Mouse (Mus musculus): ENCODE results near the gene Senp5. TPM values are rescaled to one million over a fixed set of nuclear protein-coding genes. Genes with fewer than 3 reads are reported as not detected.

Gene Senp5
- polyA plus RNA-seq, 1 experiment from 2014 or later: 3.7 TPM

- Histone ChIP-seq H3K9ac (replicated peaks) (no peak overlapping the region), H3K9me3 (ENCODE audit: low read length) (no peaks in the 10 kb centered on the region), H3K27me3 (ENCODE audit: insufficient read depth, low read length) (peaks cover 29% of the 10 kb centered on the region), H3K4me2 (ENCODE audit: low read depth, low read length) (no peak overlapping the region), H3K4me1 (ENCODE audit: insufficient read depth) (peaks cover 16% of the 10 kb centered on the region), H3K27ac (ENCODE audit: low read depth) (no peak overlapping the region), H3K4me3 (ENCODE audit: low read depth, low read length) (no peak overlapping the region), H3K36me3 (replicated peaks; ENCODE audit: insufficient read depth, low read length) (no peaks in the 10 kb centered on the region)
- no peak for TF ChIP-seq CTCF (IDR thresholded peaks at IDR 0.05; ENCODE audit: low read depth)
- TF ChIP-seq EP300 (IDR thresholded peaks at IDR 0.05; ENCODE audit: low read depth): no peak
- ATAC-seq (no peak), DNase-seq (no peak)
- WGBS (ENCODE audit: insufficient replicate concordance): 69% methylated on average over 17 of the region's 17 CpGs
Measured at GRCm38 (mm10) chr16:31931330-31931729, 71.8 kb downstream of the Senp5 start.

- H3K4me3 ChIP-seq (ENCODE audit: low read depth, low read length): no peak overlapping the region
- ATAC-seq: no peak
- 75% methylated on average over 5 of the region's 5 CpGs for WGBS (ENCODE audit: insufficient replicate concordance)
Measured at GRCm38 (mm10) chr16:31927412-31927811, 75.7 kb downstream of the Senp5 start.

GRCm38 (mm10) chr16:31926547-31927182 lies 76.4 kb downstream of the Senp5 start:
- no peak overlapping the region for H3K9ac ChIP-seq (replicated peaks)
- H3K4me1 ChIP-seq (ENCODE audit: insufficient read depth): no peaks in the 10 kb centered on the region
- no peaks in the 10 kb centered on the region for H3K9me3 ChIP-seq (ENCODE audit: low read length)
- no peak overlapping the region for H3K4me3 ChIP-seq (ENCODE audit: low read depth, low read length)
- H3K4me2 ChIP-seq (ENCODE audit: low read depth, low read length): no peak overlapping the region
- no peak for TF ChIP-seq EP300 (IDR thresholded peaks at IDR 0.05; ENCODE audit: low read depth)
- DNase-seq (no peak), ATAC-seq (no peak)
- WGBS (ENCODE audit: insufficient replicate concordance): 73% methylated on average over 13 of the region's 13 CpGs
- no peak overlapping the region for H3K27ac ChIP-seq (ENCODE audit: low read depth)
- no peaks in the 10 kb centered on the region for H3K27me3 ChIP-seq (ENCODE audit: insufficient read depth, low read length)
- H3K36me3 ChIP-seq (replicated peaks; ENCODE audit: insufficient read depth, low read length): no peaks in the 10 kb centered on the region

More at GRCm38 (mm10) chr16:31927412-31927811, 75.7 kb downstream of the Senp5 start:
- Histone ChIP-seq H3K9me3 (ENCODE audit: low read length) (no peaks in the 10 kb centered on the region), H3K27me3 (ENCODE audit: insufficient read depth, low read length) (no peaks in the 10 kb centered on the region), H3K36me3 (replicated peaks; ENCODE audit: insufficient read depth, low read length) (no peaks in the 10 kb centered on the region), H3K9ac (replicated peaks) (no peak overlapping the region), H3K27ac (ENCODE audit: low read depth) (no peak overlapping the region), H3K4me1 (ENCODE audit: insufficient read depth) (no peaks in the 10 kb centered on the region), H3K4me2 (ENCODE audit: low read depth, low read length) (no peak overlapping the region)
- TF ChIP-seq CTCF (IDR thresholded peaks at IDR 0.05; ENCODE audit: low read depth) (no peak), EP300 (IDR thresholded peaks at IDR 0.05; ENCODE audit: low read depth) (no peak)
- DNase-seq: no peak

GRCm38 (mm10) chr16:31926091-31926490 lies 77.0 kb downstream of the Senp5 start:
- Histone ChIP-seq H3K4me2 (ENCODE audit: low read depth, low read length) (no peak overlapping the region), H3K27ac (ENCODE audit: low read depth) (no peak overlapping the region), H3K9ac (replicated peaks) (no peak overlapping the region), H3K36me3 (replicated peaks; ENCODE audit: insufficient read depth, low read length) (no peaks in the 10 kb centered on the region), H3K9me3 (ENCODE audit: low read length) (no peaks in the 10 kb centered on the region), H3K27me3 (ENCODE audit: insufficient read depth, low read length) (no peaks in the 10 kb centered on the region), H3K4me3 (ENCODE audit: low read depth, low read length) (no peak overlapping the region), H3K4me1 (ENCODE audit: insufficient read depth) (no peaks in the 10 kb centered on the region)
- TF ChIP-seq CTCF (IDR thresholded peaks at IDR 0.05; ENCODE audit: low read depth) (no peak), EP300 (IDR thresholded peaks at IDR 0.05; ENCODE audit: low read depth) (no peak)
- WGBS (ENCODE audit: insufficient replicate concordance): 81% methylated on average over 6 of the region's 6 CpGs
- ATAC-seq (no peak), DNase-seq (no peak)

GRCm38 (mm10) chr16:31924368-31924767 lies 78.7 kb downstream of the Senp5 start:
- no peak for ATAC-seq
- H3K9me3 ChIP-seq (ENCODE audit: low read length): no peaks in the 10 kb centered on the region
- 67% methylated on average over 6 of the region's 6 CpGs for WGBS (ENCODE audit: insufficient replicate concordance)
- no peaks in the 10 kb centered on the region for H3K36me3 ChIP-seq (replicated peaks; ENCODE audit: insufficient read depth, low read length)
- H3K27me3 ChIP-seq (ENCODE audit: insufficient read depth, low read length): no peaks in the 10 kb centered on the region
- no peak overlapping the region for H3K27ac ChIP-seq (ENCODE audit: low read depth)
- TF ChIP-seq CTCF (IDR thresholded peaks at IDR 0.05; ENCODE audit: low read depth) (no peak), EP300 (IDR thresholded peaks at IDR 0.05; ENCODE audit: low read depth) (no peak)
- no peak for DNase-seq
- H3K4me1 ChIP-seq (ENCODE audit: insufficient read depth): no peaks in the 10 kb centered on the region
- no peak overlapping the region for H3K4me3 ChIP-seq (ENCODE audit: low read depth, low read length)
- H3K9ac ChIP-seq (replicated peaks): no peak overlapping the region
- no peak overlapping the region for H3K4me2 ChIP-seq (ENCODE audit: low read depth, low read length)

GRCm38 (mm10) chr16:31918248-31918724 lies 84.8 kb downstream of the Senp5 start:
- peak overlapping the region; percentile 51 for H3K9ac ChIP-seq (replicated peaks)
- peak; percentile 79 for ATAC-seq

More at GRCm38 (mm10) chr16:31918248-31918724, 84.8 kb downstream of the Senp5 start:
- Histone ChIP-seq H3K4me3 (ENCODE audit: low read depth, low read length) (peak overlapping the region; percentile 27; the same call in 1 of the 2 replicates), H3K27me3 (ENCODE audit: insufficient read depth, low read length) (no peaks in the 10 kb centered on the region), H3K4me1 (ENCODE audit: insufficient read depth) (no peaks in the 10 kb centered on the region), H3K36me3 (replicated peaks; ENCODE audit: insufficient read depth, low read length) (no peaks in the 10 kb centered on the region), H3K4me2 (ENCODE audit: low read depth, low read length) (peak overlapping the region; percentile 66), H3K27ac (ENCODE audit: low read depth) (no peak overlapping the region), H3K9me3 (ENCODE audit: low read length) (no peaks in the 10 kb centered on the region)
- WGBS (ENCODE audit: insufficient replicate concordance): 6% methylated on average over 14 of the region's 14 CpGs
- DNase-seq: peak; percentile 78
- TF ChIP-seq EP300 (IDR thresholded peaks at IDR 0.05; ENCODE audit: low read depth) (no peak), CTCF (IDR thresholded peaks at IDR 0.05; ENCODE audit: low read depth) (peak; percentile 90)

Measured in liver, postnatal 0 days (tissue).